Mouse (Mus musculus): ENCODE measurements around the gene Ush2a.

DNA sequence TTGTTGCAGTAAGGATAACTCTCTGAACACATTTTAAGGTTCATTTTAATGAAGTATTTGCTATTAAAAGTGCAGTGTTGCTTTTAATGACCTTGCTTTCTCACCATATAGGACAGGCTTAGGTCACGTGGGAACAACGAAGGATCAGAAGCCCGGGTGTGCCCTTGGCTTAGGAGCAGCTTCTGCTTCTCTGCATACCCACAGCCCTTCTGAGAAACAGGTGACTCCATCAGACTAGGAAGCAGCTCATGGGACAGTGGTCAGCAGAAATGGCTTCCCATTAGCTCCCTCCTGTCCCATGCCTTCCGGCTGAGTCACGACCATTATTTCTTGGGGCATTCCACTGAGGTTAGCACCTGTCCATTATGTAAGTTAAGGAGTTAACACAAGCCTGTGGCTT is 304.4 kb downstream of the Ush2a start:
- no peak for TF ChIP-seq POLR2A (IDR thresholded peaks at IDR 0.05; ENCODE audit: insufficient read depth, low read depth, low read length)
- TF ChIP-seq CTCF (IDR thresholded peaks at IDR 0.05; ENCODE audit: insufficient read depth, low read depth, low read length), result no peak

Measured in olfactory bulb, adult 2 months (tissue).